Mouse (Mus musculus): ENCODE data around the gene Fndc9. TPM values are rescaled to one million over a fixed set of nuclear protein-coding genes. Genes with fewer than 3 reads are reported as not detected.

Fndc9 gene
- polyA plus RNA-seq, 1 experiment = not detected

DNA sequence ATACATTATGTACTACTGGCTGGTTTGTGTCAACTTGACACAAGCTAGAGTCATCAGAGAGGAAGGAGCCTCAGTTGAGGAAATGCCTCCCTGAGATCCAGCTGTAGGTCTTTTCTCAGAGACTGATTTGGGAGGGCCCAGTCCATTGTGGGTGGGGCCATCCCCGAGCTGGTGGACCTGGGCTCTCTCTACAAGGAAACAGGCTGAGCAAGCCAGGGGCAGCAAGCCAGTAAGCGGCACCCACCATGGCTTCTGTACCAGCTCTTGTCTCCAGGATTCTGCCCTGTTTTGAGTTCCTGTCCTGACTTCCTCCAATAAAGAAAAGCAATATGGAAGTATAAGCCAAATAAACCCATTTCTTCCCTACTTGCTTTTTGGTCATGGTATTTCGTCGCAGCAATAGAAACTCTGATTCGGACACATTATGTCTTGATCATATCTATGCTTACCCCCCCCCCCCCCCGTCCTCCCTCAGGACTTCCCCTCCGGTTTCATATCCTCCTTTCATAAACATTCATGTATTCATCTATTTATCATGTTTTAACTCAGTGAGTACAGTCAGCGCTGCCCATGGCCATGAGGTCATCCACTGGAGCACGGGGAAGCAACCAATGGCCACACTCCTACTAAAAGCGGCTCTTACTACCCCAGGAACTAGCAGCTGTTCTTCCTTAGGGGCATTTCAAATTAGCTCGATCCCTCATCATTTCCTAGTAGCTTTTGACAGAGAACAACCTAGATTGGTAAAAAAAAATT lies 29.9 kb downstream of the Fndc9 start:
- Histone ChIP-seq H3K4me1 (ENCODE audit: control insufficient read depth, insufficient read depth, insufficient read length, low read length) (no peaks in the 10 kb centered on the region), H3K27ac (ENCODE audit: insufficient read depth, low read depth, low read length) (no peak overlapping the region), H3K27me3 (ENCODE audit: control insufficient read depth, insufficient read depth, low read length) (no peaks in the 10 kb centered on the region), H3K36me3 (ENCODE audit: control insufficient read depth, insufficient read depth, low read length) (no peaks in the 10 kb centered on the region), H3K4me3 (ENCODE audit: low read depth, low read length) (no peak overlapping the region)
- no peak for TF ChIP-seq POLR2A (IDR thresholded peaks at IDR 0.05; ENCODE audit: low read depth, low read length)
- TF ChIP-seq CTCF (IDR thresholded peaks at IDR 0.05; ENCODE audit: extremely low read depth, insufficient read length, insufficient replicate concordance, low read depth, low read length) = no peak
- WGBS = 69% methylated on average over 11 of the region's 11 CpGs

DNA sequence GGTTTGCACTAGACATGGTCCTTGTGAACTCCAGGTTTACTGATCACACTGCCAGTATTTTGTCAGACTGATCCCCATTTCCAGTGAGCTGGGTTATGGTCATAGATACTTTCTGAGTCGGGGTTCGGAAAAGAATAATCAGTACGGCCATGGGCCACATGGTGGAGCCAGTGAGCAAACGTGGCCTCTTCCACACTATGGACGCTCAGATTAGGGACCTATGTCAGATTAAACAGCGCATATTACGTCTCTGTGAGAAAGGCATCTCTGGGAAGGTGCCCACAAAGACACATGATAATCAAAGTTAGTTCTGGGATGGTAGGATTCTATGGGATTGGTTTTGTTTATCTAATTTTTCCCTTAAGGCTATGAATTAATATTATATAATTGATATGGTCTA lies 33.7 kb downstream of the Fndc9 start:
- Histone ChIP-seq H3K27me3 (ENCODE audit: control insufficient read depth, insufficient read depth, low read length) (no peaks in the 10 kb centered on the region), H3K4me1 (ENCODE audit: control insufficient read depth, insufficient read depth, insufficient read length, low read length) (no peaks in the 10 kb centered on the region), H3K27ac (ENCODE audit: insufficient read depth, low read depth, low read length) (no peak overlapping the region), H3K36me3 (ENCODE audit: control insufficient read depth, insufficient read depth, low read length) (no peaks in the 10 kb centered on the region), H3K4me3 (ENCODE audit: low read depth, low read length) (no peak overlapping the region)
- TF ChIP-seq CTCF (IDR thresholded peaks at IDR 0.05; ENCODE audit: extremely low read depth, insufficient read length, insufficient replicate concordance, low read depth, low read length) (peak; percentile 63; the same call in 1 of the 2 replicates), POLR2A (IDR thresholded peaks at IDR 0.05; ENCODE audit: low read depth, low read length) (no peak)
- 14% methylated on average over 7 of the region's 7 CpGs for WGBS

DNA sequence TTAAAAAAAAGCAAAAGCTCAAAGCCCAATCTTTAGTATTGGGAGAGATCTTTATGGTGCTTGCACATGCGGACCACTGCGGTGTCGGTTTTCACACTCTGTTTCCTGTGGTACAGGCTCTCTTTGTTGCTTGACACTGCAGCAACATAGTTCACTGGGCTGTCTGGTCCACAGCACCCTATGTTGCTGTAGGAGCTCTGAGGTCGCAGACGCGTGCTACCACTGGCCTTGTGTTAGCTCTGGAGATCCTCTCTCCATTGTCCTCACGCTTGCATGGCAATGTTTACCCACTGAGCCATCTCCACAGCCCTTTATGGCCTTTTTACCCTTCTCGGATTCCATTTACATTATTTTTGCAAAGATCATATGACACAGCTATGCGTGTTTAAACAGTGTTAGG lies 34.1 kb downstream of the Fndc9 start:
- H3K4me3 ChIP-seq (ENCODE audit: low read depth, low read length) = no peak overlapping the region
- H3K27ac ChIP-seq (ENCODE audit: insufficient read depth, low read depth, low read length) = no peak overlapping the region
- 77% methylated on average over 9 of the region's 9 CpGs for WGBS
- TF ChIP-seq CTCF (IDR thresholded peaks at IDR 0.05; ENCODE audit: extremely low read depth, insufficient read length, insufficient replicate concordance, low read depth, low read length) (no peak), POLR2A (IDR thresholded peaks at IDR 0.05; ENCODE audit: low read depth, low read length) (no peak)
- no peaks in the 10 kb centered on the region for H3K4me1 ChIP-seq (ENCODE audit: control insufficient read depth, insufficient read depth, insufficient read length, low read length)
- no peaks in the 10 kb centered on the region for H3K27me3 ChIP-seq (ENCODE audit: control insufficient read depth, insufficient read depth, low read length)
- H3K36me3 ChIP-seq (ENCODE audit: control insufficient read depth, insufficient read depth, low read length) = no peaks in the 10 kb centered on the region

DNA sequence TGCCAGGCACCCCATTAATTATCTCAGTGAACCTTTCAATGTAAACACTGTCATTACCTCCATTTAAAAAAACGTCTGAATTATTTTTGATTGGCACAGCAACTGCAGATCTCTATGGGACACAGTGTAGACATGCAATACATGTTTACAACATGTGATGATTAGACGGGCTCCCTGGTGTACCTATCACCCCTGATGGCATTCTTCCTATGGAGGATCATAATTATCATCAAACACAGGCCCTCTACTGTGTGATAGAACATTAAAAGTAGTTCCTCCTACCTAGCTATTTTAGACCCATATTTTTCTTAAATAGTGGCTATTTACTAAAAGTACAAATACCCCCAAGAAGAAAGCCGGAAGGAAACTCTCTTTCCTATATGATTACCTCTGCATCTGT lies 34.6 kb downstream of the Fndc9 start:
- Histone ChIP-seq H3K4me3 (ENCODE audit: low read depth, low read length) (no peak overlapping the region), H3K36me3 (ENCODE audit: control insufficient read depth, insufficient read depth, low read length) (no peaks in the 10 kb centered on the region), H3K27ac (ENCODE audit: insufficient read depth, low read depth, low read length) (no peak overlapping the region), H3K4me1 (ENCODE audit: control insufficient read depth, insufficient read depth, insufficient read length, low read length) (no peaks in the 10 kb centered on the region), H3K27me3 (ENCODE audit: control insufficient read depth, insufficient read depth, low read length) (no peaks in the 10 kb centered on the region)
- TF ChIP-seq CTCF (IDR thresholded peaks at IDR 0.05; ENCODE audit: extremely low read depth, insufficient read length, insufficient replicate concordance, low read depth, low read length) (no peak), POLR2A (IDR thresholded peaks at IDR 0.05; ENCODE audit: low read depth, low read length) (no peak)
- 55% methylated on average over 3 of the region's 3 CpGs for WGBS

DNA sequence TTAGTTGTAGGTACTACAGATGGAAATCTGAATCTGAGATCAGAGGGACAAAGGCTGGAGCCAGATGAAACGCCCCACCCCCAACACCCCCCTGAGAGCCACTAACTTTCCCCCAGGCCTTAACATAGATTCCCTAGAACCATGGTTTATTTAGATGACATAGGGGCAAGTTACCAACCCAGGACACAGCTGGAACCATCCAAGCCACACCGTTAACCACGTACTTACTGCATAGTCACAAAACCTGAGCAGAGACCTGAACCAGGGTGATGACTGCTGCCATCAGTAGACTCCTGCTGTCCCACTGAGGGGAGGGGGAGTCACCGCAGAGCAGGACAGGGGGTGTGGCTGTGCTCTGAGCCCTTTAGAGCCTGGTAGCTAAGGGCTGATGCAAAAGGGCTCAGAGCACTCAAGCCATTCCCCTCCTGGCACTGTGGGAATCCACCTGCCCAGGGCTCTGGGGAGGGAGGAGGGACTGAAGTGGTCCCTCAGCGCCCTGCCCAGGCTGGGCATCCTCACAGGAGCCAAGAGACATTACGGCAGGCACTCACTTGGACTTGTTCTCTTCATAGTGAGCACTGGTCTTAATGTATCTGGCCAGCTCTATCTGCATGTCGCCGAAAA lies 36.8 kb downstream of the Fndc9 start:
- Histone ChIP-seq H3K4me3 (ENCODE audit: low read depth, low read length) (no peak overlapping the region), H3K27me3 (ENCODE audit: control insufficient read depth, insufficient read depth, low read length) (no peaks in the 10 kb centered on the region), H3K27ac (ENCODE audit: insufficient read depth, low read depth, low read length) (no peak overlapping the region), H3K4me1 (ENCODE audit: control insufficient read depth, insufficient read depth, insufficient read length, low read length) (no peaks in the 10 kb centered on the region), H3K36me3 (ENCODE audit: control insufficient read depth, insufficient read depth, low read length) (no peaks in the 10 kb centered on the region)
- WGBS = 79% methylated on average over 8 of the region's 8 CpGs
- TF ChIP-seq POLR2A (IDR thresholded peaks at IDR 0.05; ENCODE audit: low read depth, low read length) = no peak
- no peak for TF ChIP-seq CTCF (IDR thresholded peaks at IDR 0.05; ENCODE audit: extremely low read depth, insufficient read length, insufficient replicate concordance, low read depth, low read length)

DNA sequence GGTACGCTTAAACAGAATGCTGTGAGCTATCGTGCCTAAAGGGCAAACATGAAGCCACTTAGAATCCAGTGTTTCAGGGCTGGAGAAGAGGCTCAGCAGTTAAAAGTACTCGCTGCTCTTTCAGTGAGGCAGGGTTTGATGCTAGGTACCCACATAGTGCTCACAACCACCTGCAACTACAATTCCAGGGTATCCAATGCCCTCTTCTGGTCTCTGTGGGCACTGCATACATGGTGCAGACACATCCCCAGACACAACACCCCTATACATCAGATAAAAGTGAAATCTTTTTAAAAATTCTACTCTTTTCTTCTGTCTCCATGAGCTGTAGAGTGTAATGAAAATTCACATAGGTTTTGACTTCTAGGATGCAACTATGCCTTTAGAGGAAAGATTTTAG lies 38.6 kb downstream of the Fndc9 start:
- H3K27me3 ChIP-seq (ENCODE audit: control insufficient read depth, insufficient read depth, low read length) = no peaks in the 10 kb centered on the region
- no peak overlapping the region for H3K27ac ChIP-seq (ENCODE audit: insufficient read depth, low read depth, low read length)
- no peaks in the 10 kb centered on the region for H3K4me1 ChIP-seq (ENCODE audit: control insufficient read depth, insufficient read depth, insufficient read length, low read length)
- TF ChIP-seq CTCF (IDR thresholded peaks at IDR 0.05; ENCODE audit: extremely low read depth, insufficient read length, insufficient replicate concordance, low read depth, low read length) (no peak), POLR2A (IDR thresholded peaks at IDR 0.05; ENCODE audit: low read depth, low read length) (no peak)
- no peak overlapping the region for H3K4me3 ChIP-seq (ENCODE audit: low read depth, low read length)
- 93% methylated on average over 3 of the region's 3 CpGs for WGBS
- H3K36me3 ChIP-seq (ENCODE audit: control insufficient read depth, insufficient read depth, low read length) = no peaks in the 10 kb centered on the region

DNA sequence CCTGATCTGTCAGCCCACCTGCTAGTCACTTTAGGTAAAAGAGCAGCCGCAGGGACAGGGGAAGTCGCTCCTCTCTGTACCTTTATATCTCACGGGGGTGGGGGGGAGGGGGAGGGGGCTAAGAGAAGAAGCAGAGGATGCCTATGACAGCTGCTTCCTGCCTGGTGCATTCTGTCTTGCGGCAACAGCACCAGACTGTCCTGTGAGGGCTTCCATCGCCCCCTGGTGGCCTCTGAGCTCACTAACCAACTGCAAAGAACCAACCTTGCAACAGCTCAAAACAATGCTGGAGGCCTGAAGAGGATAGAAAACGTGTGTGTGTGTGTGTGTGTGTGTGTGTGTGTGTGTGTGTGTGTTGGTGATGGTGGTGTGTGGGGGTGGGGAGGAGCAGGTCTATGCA lies 40.0 kb downstream of the Fndc9 start:
- H3K4me3 ChIP-seq (ENCODE audit: low read depth, low read length) = no peak overlapping the region
- no peaks in the 10 kb centered on the region for H3K27me3 ChIP-seq (ENCODE audit: control insufficient read depth, insufficient read depth, low read length)
- 12% methylated on average over 6 of the region's 6 CpGs for WGBS
- no peaks in the 10 kb centered on the region for H3K4me1 ChIP-seq (ENCODE audit: control insufficient read depth, insufficient read depth, insufficient read length, low read length)
- TF ChIP-seq CTCF (IDR thresholded peaks at IDR 0.05; ENCODE audit: extremely low read depth, insufficient read length, insufficient replicate concordance, low read depth, low read length) = peak; percentile 51
- TF ChIP-seq POLR2A (IDR thresholded peaks at IDR 0.05; ENCODE audit: low read depth, low read length) = no peak
- H3K36me3 ChIP-seq (ENCODE audit: control insufficient read depth, insufficient read depth, low read length) = no peaks in the 10 kb centered on the region
- H3K27ac ChIP-seq (ENCODE audit: insufficient read depth, low read depth, low read length) = no peak overlapping the region

Data from small intestine, adult 2 months (tissue).